Mouse (Mus musculus): ENCODE measurements around the gene Polr2i. TPM values are rescaled to one million over a fixed set of nuclear protein-coding genes. Genes with fewer than 3 reads are reported as not detected.

The Polr2i gene
- polyA plus RNA-seq, 1 experiment from 2014 or later = 169 TPM

GRCm38 (mm10) chr7:30282740-30283139 lies 51.0 kb downstream of the Polr2i start:
- DNase-seq (ENCODE audit: extremely low spot score, low spot score) = no peak
- Histone ChIP-seq H3K36me3 (replicated peaks) (no peaks in the 10 kb centered on the region), H3K4me3 (no peak overlapping the region), H3K4me1 (peaks cover 26% of the 10 kb centered on the region), H3K27ac (no peak overlapping the region), H3K9me3 (no peaks in the 10 kb centered on the region), H3K27me3 (ENCODE audit: poor library complexity, severe bottlenecking) (no peaks in the 10 kb centered on the region)
- 86% methylated on average over 7 of the region's 7 CpGs for WGBS

Other genes with a start within 250 kb of the Polr2i start
- gene Zfp568, start 248.0 kb upstream of the Polr2i start, polyA plus RNA-seq (2016; fragmentation: Nextera tagmentation; extraction: Ambion mirVana) = 22.7 and 25.0 TPM in 2 replicates
- 2.8 and 3.6 TPM in 2 replicates for gene Zfp14, start 180.6 kb upstream of the Polr2i start, polyA plus RNA-seq (2016; fragmentation: Nextera tagmentation; extraction: Ambion mirVana)
- gene Zfp82, start 159.0 kb upstream of the Polr2i start, polyA plus RNA-seq (2016; fragmentation: Nextera tagmentation; extraction: Ambion mirVana) = 5.9 and 6.4 TPM in 2 replicates
- gene Gm26920, start 141.5 kb upstream of the Polr2i start, polyA plus RNA-seq (2016; fragmentation: Nextera tagmentation; extraction: Ambion mirVana) = 2.2 and 2.8 TPM in 2 replicates
- 17.3 and 18.1 TPM in 2 replicates for gene Zfp566, start 141.4 kb upstream of the Polr2i start, polyA plus RNA-seq (2016; fragmentation: Nextera tagmentation; extraction: Ambion mirVana)
- gene Zfp260, start 137.2 kb upstream of the Polr2i start, polyA plus RNA-seq (2016; fragmentation: Nextera tagmentation; extraction: Ambion mirVana) = 104 TPM in 2 replicates
- gene Zfp382, start 110.0 kb upstream of the Polr2i start, polyA plus RNA-seq (2016; fragmentation: Nextera tagmentation; extraction: Ambion mirVana) = 10.7 and 11.5 TPM in 2 replicates
- 20.3 and 21.1 TPM in 2 replicates for gene Zfp146, start 62.2 kb upstream of the Polr2i start, polyA plus RNA-seq (2016; fragmentation: Nextera tagmentation; extraction: Ambion mirVana)
- 4.0 and 4.5 TPM in 2 replicates for gene Cox7a1, start 47.8 kb upstream of the Polr2i start, polyA plus RNA-seq (2016; fragmentation: Nextera tagmentation; extraction: Ambion mirVana)
- gene Capns1, start 33.1 kb upstream of the Polr2i start, polyA plus RNA-seq (2016; fragmentation: Nextera tagmentation; extraction: Ambion mirVana) = 45.9 and 51.2 TPM in 2 replicates
- gene Tbcb, start 324 bp downstream of the Polr2i start, polyA plus RNA-seq (2016; fragmentation: Nextera tagmentation; extraction: Ambion mirVana) = 248 and 257 TPM in 2 replicates
- gene Ovol3, start 3.8 kb downstream of the Polr2i start, polyA plus RNA-seq (2016; fragmentation: Nextera tagmentation; extraction: Ambion mirVana) = not detected in 2 replicates
- gene Thap8, start 48.1 kb downstream of the Polr2i start, polyA plus RNA-seq (2016; fragmentation: Nextera tagmentation; extraction: Ambion mirVana) = 0.38 and 0.48 TPM in 2 replicates
- 18.7 and 20.3 TPM in 2 replicates for gene Wdr62, start 48.5 kb downstream of the Polr2i start, polyA plus RNA-seq (2016; fragmentation: Nextera tagmentation; extraction: Ambion mirVana)
- 52.8 and 53.1 TPM in 2 replicates for gene Clip3, start 59.8 kb downstream of the Polr2i start, polyA plus RNA-seq (2016; fragmentation: Nextera tagmentation; extraction: Ambion mirVana)
- gene Alkbh6, start 76.8 kb downstream of the Polr2i start, polyA plus RNA-seq (2016; fragmentation: Nextera tagmentation; extraction: Ambion mirVana) = 82.3 and 90.2 TPM in 2 replicates
- gene Syne4, start 82.9 kb downstream of the Polr2i start, polyA plus RNA-seq (2016; fragmentation: Nextera tagmentation; extraction: Ambion mirVana) = 29.8 and 32.8 TPM in 2 replicates
- 3.0 and 3.2 TPM in 2 replicates for gene E130208F15Rik, start 89.8 kb downstream of the Polr2i start, polyA plus RNA-seq (2016; fragmentation: Nextera tagmentation; extraction: Ambion mirVana)
- gene Sdhaf1, start 91.9 kb downstream of the Polr2i start, polyA plus RNA-seq (2016; fragmentation: Nextera tagmentation; extraction: Ambion mirVana) = 17.3 and 19.5 TPM in 2 replicates
- gene Lrfn3, start 130.8 kb downstream of the Polr2i start, polyA plus RNA-seq (2016; fragmentation: Nextera tagmentation; extraction: Ambion mirVana) = 5.3 and 5.6 TPM in 2 replicates
- 10.4 and 12.1 TPM in 2 replicates for gene Tyrobp, start 181.8 kb downstream of the Polr2i start, polyA plus RNA-seq (2016; fragmentation: Nextera tagmentation; extraction: Ambion mirVana)
- gene Hcst, start 187.9 kb downstream of the Polr2i start, polyA plus RNA-seq (2016; fragmentation: Nextera tagmentation; extraction: Ambion mirVana) = 0.38 TPM in 1 of 2 replicates, not detected in the other
- gene Nfkbid, start 189.8 kb downstream of the Polr2i start, polyA plus RNA-seq (2016; fragmentation: Nextera tagmentation; extraction: Ambion mirVana) = 1.3 and 1.5 TPM in 2 replicates
- 25.4 and 33.7 TPM in 2 replicates for gene Aplp1, start 213.6 kb downstream of the Polr2i start, polyA plus RNA-seq (2016; fragmentation: Nextera tagmentation; extraction: Ambion mirVana)
- 0.29 and 0.52 TPM in 2 replicates for gene Kirrel2, start 225.7 kb downstream of the Polr2i start, polyA plus RNA-seq (2016; fragmentation: Nextera tagmentation; extraction: Ambion mirVana)
- gene Nphs1, start 226.4 kb downstream of the Polr2i start, polyA plus RNA-seq (2016; fragmentation: Nextera tagmentation; extraction: Ambion mirVana) = 0.07 TPM in 1 of 2 replicates, not detected in the other